Mouse (Mus musculus): ENCODE results near the gene Slain1. TPM values are rescaled to one million over a fixed set of nuclear protein-coding genes. Genes with fewer than 3 reads are reported as not detected.

Gene Slain1
- total RNA-seq, 2 experiments from 2014 or later: 3.1 to 10.5 TPM

Other genes starting within 250 kb of the Slain1 start
- gene Scel, start 136.9 kb upstream of the Slain1 start, total RNA-seq (2014; fragmentation: Nextera tagmentation): 0.38 TPM in 1 of 2 replicates, not detected in the other
- 0.09 TPM in 1 of 2 replicates, not detected in the other for gene Scel, start 136.9 kb upstream of the Slain1 start, total RNA-seq (2017)
- 0.60 and 3.1 TPM in 2 replicates for gene Ednrb, start 194.2 kb downstream of the Slain1 start, total RNA-seq (2014; fragmentation: Nextera tagmentation)
- 0.34 and 0.93 TPM in 2 replicates for gene Ednrb, start 194.2 kb downstream of the Slain1 start, total RNA-seq (2017)